Mouse (Mus musculus) urinary bladder, adult 18-20 months (tissue): ENCODE data around the gene Kdm2a.

Experiments
- DNase-seq, 2 experiments: peaks; one replicate each; pipeline ENCODE4 v3.0.0; 2022; ENCODE audit warnings: low spot score in 2 of 2, mixed read lengths in 2 of 2

Kdm2a gene

GRCm38 (mm10) chr19:4299574-4300270 lies 98.4 kb downstream of the Kdm2a start:
- no peak for DNase-seq

- DNase-seq: no peak
Observed at GRCm38 (mm10) chr19:4299126-4299525, 99.0 kb downstream of the Kdm2a start.

- DNase-seq: peak in 1 of 2 experiments; percentile 55
Observed at GRCm38 (mm10) chr19:4298322-4299121, 99.6 kb downstream of the Kdm2a start.

- peak in 1 of 2 experiments; percentile 56 for DNase-seq
Observed at GRCm38 (mm10) chr19:4297851-4298250, 100.2 kb downstream of the Kdm2a start.

DNA sequence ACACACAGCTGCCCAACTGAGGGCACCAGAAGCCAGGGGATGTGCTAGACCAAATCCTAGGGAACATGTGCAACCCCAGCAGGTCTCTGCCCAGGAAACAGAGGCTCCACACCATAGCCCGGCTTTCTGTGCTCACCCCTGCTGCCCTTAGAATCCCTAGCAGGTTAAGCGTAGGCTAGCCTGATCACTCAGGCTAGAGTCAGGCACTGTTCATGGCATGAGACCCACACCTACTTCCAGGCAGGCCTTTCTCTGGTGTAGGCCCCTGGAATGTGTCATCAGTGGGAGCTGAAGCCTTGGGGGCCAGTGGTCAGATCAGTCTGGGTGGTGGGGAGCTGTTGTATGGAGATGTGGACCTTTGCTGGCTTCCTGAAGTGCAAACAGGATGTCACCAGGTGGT lies 101.5 kb downstream of the Kdm2a start:
- no peak for DNase-seq

DNA sequence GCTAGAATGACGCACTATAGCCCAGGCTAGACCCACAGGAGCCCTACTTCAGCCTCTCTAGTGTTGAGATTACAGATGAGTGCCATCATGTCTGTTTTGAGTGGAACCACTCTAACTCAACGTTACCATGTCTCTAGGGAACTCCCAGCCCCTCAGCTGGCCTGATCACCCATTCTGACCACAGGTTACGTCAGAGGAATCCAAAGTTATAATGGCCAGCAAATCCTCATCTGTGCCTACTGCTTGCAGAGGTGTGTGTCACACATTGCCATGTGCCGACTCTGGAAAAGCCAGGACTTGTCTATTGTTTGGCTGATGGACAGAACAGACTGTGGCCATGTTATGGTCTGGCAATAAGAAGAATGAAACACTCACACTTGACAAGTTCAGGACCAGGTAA lies 102.7 kb downstream of the Kdm2a start:
- DNase-seq: no peak

DNA sequence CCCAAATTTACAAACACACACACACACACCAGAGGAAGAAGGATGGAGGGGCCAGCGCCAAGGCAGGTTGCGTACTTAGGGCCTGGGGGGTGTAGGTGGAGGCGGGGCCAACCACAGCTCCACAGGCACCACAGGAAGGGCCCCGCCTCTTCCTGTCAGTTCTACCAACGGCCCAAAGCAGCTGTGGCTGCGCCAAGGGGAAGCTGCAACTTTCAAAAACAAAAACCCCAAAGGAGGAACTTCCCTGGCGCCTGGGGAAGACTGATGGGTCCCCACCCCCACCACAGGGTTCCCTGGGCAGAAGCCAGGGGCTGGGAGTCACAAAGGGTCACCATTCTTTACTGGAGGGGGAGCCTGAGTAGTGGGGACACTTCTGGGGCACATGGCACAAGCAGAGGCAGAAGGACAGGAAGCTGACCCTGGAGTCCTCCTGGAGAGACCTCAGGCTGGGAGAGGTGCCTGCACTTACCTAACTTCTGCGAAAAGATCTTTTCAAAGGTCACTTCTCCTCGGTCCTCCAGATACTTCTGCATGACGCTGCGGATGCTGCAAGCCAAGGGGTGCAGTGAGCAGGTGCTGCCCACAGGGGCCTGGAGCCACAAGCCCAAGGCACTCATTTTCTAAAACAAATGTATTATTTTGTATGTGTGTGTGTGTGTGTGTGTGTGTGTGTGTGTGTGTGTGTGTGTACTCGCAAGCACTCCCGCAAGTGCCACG lies 103.5 kb downstream of the Kdm2a start:
- no peak for DNase-seq

DNA sequence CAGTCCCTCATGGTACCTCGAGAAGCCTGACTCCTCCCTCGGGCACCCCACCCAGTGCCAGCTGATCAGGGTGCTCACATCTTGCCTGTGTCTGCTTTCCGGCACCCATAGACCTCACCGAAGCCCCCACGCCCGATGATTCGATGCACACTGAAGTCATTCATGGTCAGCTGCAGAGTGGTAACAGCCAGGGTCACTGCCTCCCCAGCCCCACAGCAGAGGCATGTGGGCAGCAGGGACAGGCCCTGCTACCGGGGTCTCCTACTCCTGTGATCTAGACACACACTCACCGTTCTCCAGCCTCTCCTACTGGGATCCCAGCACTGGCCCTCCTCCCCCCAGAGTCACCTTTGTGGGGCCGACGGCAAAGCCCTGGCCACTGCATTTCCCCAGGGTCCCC lies 106.9 kb downstream of the Kdm2a start:
- DNase-seq: no peak

- no peak for DNase-seq
Observed at GRCm38 (mm10) chr19:4290749-4291148, 107.3 kb downstream of the Kdm2a start.

DNA sequence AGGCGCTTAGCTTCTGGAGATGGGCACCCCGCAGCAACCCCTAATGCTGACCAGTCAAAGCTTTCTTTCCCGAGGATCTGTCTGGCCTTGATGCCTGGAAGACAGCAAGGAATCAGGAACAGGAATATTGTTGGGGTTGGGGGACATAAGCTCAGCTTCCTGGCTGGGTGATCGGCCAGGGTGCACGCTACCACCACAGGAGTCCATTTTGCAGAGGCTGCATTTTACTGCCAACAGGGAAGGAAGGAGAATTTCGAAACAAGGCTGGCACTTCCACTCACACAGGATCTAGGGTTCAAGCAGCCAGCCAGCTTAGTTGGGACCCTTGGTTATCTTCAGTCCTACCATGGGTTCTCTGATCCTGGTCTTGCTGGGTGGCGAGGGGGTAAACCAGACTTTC lies 114.4 kb downstream of the Kdm2a start:
- DNase-seq: no peak

GRCm38 (mm10) chr19:4282898-4283553 lies 115.1 kb downstream of the Kdm2a start, which contains the start of gene Ankrd13d:
TSS of gene Ankrd13d (minus strand) at chr19:4283137.
- DNase-seq: peak; percentile 75 to 84

DNA sequence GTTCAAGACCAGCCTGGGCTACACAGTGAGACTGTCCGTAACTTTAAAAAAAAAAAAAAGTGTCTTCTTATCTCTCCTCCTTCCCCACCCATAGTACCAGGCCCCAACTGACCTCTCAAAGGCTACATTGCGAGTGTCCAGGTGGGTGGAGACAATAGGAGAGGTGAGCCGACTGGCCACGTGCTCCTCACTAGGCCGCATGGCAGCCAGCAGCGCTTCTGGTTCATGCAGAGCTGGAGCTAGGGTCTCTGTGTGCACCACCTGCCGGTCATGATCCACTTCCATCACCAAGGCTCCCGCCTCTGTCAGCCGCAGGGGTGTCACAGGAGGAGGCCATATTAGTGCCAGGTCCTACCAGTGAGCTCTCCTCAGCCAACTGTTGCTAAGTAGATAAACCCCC lies 117.7 kb downstream of the Kdm2a start:
- DNase-seq: no peak

GRCm38 (mm10) chr19:4279487-4279886 lies 118.6 kb downstream of the Kdm2a start:
- no peak for DNase-seq

DNA sequence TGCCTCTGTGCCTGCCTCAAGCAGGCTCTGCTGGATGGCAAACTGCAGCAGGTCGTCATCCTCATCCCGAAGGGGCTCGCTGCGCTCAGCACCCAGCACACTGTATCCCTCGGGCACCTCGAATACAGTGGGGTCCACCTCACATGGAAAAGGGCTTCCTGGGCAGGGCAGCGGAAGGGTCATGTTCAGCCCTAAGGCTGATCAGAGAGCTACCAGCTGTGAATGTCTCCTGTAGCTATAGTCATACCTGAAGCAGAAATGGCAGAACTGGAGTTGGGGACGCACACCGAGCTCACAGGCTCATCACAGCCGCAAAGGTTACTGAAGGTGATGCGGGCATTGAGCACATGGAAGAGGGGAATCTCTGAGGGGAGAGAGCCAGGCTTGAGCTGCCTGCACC lies 127.1 kb downstream of the Kdm2a start:
- no peak for DNase-seq

GRCm38 (mm10) chr19:4270187-4270586 lies 127.9 kb downstream of the Kdm2a start:
- no peak for DNase-seq

DNA sequence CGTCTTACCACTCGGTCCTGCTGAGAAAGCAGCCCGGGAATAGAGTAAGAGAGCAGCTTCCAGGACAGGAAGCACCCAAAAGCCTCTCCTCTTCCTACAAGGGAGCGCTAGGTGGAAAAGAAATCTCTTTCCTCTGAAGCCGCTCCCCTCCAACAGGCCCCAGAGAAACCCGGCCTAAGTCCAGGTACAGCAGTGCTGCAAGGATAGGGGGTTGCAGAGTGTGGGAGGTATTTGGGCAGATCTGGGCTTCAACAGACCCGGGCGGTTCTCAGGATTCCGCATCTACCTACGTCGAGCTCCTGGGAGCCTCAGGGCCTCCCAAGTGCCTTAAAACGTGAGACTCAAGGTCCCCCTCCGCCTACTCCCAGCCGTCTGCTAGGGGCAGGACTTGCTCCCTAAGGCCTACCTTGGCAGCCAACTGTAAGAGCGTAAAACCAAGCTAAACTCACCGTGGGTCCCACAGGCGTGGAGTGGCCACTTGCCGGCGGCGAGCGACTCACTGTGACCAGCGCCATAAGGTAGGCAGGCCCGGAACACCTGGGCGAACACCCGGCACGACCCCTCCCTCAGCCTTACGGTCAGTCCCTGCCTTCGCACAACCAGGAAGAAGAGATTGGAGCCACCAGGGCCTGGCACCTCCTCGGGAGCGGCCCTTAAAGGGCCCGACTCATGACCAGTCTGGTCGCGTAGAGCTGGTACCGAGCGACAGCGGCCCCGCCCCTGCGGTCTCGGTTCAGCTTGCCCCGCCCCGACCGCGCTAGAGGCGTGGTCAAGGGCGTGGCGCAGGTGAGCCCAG lies 129.3 kb downstream of the Kdm2a start, which contains the start of gene Ssh3:
TSS of gene Ssh3 (minus strand) at position 615 of the 796 bp plus-strand sequence.
- DNase-seq: peak; percentile 79 to 82

GRCm38 (mm10) chr19:4265956-4266355 lies 132.1 kb downstream of the Kdm2a start:
- no peak for DNase-seq
